Mouse (Mus musculus) kidney, postnatal 36 days (tissue): ENCODE data around the gene Fam43b.
A peak's percentile ranks its signal among the peaks of the same experiment; 100 is the strongest.

Source experiments
- DNase-seq, 2 experiments: peaks; one replicate each; pipeline ENCODE4 v3.0.0; 2021 to 2022; ENCODE audit warnings: mixed read lengths in 2 of 2

Gene Fam43b

GRCm38 (mm10) chr4:138393703-138394102 is 2.6 kb downstream of the Fam43b start:
- DNase-seq = no peak

DNA sequence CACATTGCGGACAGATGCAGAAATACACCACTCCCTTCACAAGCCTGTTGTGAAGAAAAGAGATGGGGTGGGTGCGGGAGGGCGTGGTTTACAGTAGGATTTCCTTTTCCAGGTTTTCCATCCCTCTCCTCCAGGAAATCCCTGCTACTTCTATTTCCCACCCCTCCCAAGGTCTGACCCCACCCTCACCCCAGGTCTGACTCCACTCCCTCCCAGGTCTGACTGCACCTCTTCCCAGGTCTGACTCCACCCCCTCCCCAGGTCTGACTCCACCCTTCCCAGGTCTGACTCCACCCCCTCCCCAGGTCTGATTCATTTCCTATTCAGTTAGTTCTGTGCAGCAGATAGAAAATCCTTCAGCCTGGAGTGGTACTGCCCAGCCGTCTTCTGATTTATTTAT is 12.5 kb downstream of the Fam43b start:
- no peak for DNase-seq

DNA sequence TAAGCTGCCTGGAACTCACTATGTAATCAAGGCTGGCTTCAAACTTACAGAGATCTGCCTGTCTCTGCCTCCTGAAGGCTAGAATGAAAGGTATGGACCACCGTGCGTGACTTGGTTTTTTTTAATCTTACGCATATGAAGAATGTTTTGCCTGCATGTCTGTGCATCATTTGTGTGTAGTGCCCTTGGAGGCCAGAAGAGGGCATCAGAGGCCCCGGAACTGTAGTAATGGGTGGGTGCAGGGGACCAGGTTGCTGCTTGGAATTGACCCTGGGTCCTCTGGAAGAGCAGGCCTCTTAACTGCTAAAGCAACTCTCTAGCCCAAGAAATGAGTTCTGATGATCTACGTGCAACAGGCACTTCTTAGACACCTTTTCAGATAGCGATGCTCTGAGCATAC is 13.9 kb downstream of the Fam43b start:
- DNase-seq = no peak

- no peak for DNase-seq
Observed at GRCm38 (mm10) chr4:138380132-138380689, 16.1 kb downstream of the Fam43b start.

- DNase-seq = peak; percentile 88 to 92
Observed at GRCm38 (mm10) chr4:138379091-138379840, 17.1 kb downstream of the Fam43b start.

DNA sequence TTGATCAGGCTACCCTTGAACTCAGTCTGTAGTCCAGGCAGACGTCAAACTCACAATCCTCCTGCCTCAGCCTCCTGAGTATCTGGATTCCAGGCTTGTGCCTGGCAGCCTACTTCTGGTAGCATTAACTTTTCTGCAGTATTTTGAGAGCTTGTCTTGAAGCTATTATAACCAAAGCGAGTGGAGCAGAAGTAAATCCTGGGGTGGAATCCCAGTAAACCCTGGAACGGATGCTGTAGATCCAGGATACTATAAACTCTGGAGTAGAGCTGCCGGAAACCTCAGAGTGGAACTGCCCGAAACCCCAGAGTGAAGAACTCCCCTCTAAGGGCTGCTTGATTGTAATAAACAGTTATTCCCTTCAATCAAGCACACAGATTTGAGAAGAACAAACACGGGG is 18.8 kb downstream of the Fam43b start:
- DNase-seq = peak; percentile 71 to 82

GRCm38 (mm10) chr4:138375117-138375516 is 21.2 kb downstream of the Fam43b start:
- no peak for DNase-seq

DNA sequence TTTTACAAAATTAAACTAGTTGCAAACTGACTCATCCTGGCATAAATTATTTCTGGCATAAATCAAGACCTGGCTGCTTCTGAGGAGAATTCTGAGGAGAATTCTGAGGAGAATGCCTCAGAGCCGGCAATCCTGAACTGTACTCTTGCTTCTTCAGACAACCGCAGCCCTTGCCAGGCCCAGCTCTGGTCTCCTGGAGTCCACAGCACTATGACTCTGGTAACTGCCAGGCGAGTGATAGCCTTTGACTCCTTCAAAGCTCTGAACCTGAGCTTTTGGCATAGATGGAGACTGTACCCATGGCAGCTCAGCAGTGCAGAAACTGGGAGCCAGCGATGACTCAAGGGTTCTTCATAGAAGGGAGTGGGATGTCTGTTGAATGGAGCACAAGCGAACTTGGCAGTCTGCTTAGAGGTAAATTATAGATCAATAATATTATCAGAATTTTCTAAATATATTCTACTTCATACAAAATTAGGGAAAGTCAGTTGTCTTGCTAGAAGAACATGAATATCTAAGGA is 25.3 kb downstream of the Fam43b start:
- DNase-seq = no peak

GRCm38 (mm10) chr4:138368498-138369260 is 27.6 kb downstream of the Fam43b start:
- no peak for DNase-seq

GRCm38 (mm10) chr4:138367641-138368497 is 28.5 kb downstream of the Fam43b start, which contains the start of gene Cda:
Cda (minus strand) TSS chr4:138367992.
- DNase-seq = peak; percentile 96 to 97

GRCm38 (mm10) chr4:138366561-138366960 is 29.8 kb downstream of the Fam43b start:
- peak; percentile 71 to 85 for DNase-seq

- DNase-seq = no peak
Observed at GRCm38 (mm10) chr4:138363511-138363910, 32.8 kb downstream of the Fam43b start.

DNA sequence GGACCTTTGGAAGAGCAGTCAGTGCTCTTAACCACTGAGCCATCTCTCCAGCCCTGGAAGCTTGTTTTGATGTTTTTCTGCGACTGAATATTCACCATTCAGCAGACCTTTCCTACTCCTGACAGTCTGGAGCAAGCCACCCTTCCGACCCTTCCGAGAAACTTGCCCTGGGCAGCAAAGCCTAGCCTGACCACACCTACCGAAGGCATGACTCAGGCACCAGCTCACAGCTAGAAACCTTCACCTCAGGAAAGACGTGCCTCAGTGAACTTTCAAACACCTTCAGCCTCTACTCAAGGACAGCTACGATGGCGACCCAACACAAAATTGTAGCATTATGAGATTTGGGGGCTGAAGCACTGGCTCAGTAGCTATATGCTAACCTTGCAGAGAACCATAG is 33.4 kb downstream of the Fam43b start:
- DNase-seq = peak; percentile 47 to 58

- no peak for DNase-seq
Observed at GRCm38 (mm10) chr4:138361370-138361821, 34.9 kb downstream of the Fam43b start.

- DNase-seq = peak in 1 of 2 experiments; percentile 55
Observed at GRCm38 (mm10) chr4:138358176-138358575, 38.2 kb downstream of the Fam43b start.

DNA sequence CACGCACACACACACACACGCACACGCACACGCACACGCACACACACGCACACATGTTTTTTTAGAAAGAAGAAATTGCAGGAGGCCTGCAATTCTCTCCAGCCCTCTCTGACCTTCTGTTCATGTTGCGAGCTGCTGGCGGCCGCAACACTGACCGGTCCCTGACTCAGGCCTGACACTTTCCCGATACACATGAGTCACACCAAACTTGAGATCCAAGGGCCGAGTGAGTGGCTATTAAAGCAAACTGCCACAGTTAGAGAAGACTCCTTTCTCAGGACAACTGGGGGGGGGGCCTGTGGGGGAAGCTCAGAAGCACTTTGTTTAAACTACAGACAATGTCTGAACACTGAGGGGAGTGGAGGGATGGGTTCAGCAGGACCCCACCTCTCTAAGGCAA is 39.8 kb downstream of the Fam43b start:
- no peak for DNase-seq

GRCm38 (mm10) chr4:138356141-138356540 is 40.2 kb downstream of the Fam43b start:
- DNase-seq = peak in 1 of 2 experiments; percentile 50

- DNase-seq = no peak
Observed at GRCm38 (mm10) chr4:138355496-138355895, 40.8 kb downstream of the Fam43b start.

- peak; percentile 75 to 78 for DNase-seq
Observed at GRCm38 (mm10) chr4:138353438-138354171, 42.7 kb downstream of the Fam43b start.

DNA sequence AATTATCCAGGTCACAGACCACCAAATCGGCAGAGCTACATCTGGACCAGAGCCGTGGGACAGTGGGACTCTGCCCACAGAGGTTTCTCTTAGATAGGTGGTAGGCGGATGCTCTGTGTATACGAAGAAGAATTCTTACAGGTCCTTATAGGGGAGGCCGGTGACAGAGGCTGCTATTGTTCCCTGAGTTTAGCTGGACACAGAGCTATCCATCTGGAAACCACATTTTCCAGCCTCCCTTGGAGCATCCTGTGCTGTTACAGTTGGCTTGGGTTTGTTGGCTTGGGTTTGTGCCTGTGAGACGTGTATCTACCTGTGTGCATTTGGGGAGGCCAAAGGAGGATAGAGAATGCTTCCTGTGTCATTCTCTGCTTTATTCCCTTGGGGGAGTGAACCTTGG is 43.6 kb downstream of the Fam43b start:
- no peak for DNase-seq

DNA sequence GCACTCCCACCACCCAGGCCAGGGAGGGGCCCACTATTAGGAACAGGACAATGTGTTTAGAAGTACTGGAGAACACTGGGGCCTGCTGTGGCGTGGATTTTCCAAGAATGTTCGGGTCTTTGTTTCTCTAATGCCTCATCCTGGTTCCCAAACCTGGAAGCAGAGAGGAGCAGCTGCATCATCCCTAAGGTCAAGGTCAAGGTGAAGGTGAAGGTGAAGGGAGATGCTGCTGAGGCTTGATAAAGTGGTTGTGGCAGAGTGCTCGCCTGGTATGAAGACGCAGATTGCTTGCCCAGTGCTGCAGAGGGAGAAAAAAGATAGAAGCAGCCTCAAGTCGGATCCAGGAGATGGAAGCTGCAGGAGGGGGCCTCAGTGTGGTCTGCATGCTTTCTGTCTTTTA is 44.5 kb downstream of the Fam43b start:
- DNase-seq = no peak

GRCm38 (mm10) chr4:138348716-138349115 is 47.6 kb downstream of the Fam43b start:
- DNase-seq = peak; percentile 69 to 77
